Mouse (Mus musculus): Measurements from ENCODE around the gene Gm14496. TPM values are rescaled to one million over a fixed set of nuclear protein-coding genes. Genes with fewer than 3 reads are reported as not detected.

The Gm14496 gene
- polyA plus RNA-seq (2012; rRNA removed) = not detected in 2 replicates

GRCm38 (mm10) chr2:181990829-181991228, at the start of gene Gm14496:
Gm14496 (plus strand) TSS chr2:181991129.

Other genes starting within 250 kb of the Gm14496 start
- 56.3 and 75.6 TPM in 2 replicates for gene Myt1, start 227.8 kb upstream of the Gm14496 start, polyA plus RNA-seq (2012; rRNA removed)
- gene Pcmtd2, start 153.3 kb upstream of the Gm14496 start, polyA plus RNA-seq (2012; rRNA removed) = 52.1 and 57.4 TPM in 2 replicates
- gene Polr3k, start 126.8 kb upstream of the Gm14496 start, polyA plus RNA-seq (2012; rRNA removed) = 46.7 and 55.1 TPM in 2 replicates

All from central nervous system, embryonic 14 days (tissue).